Mouse (Mus musculus) lung, postnatal 0 days (tissue): ENCODE measurements around the gene Zranb2.

Experiments
- CTCF ChIP-seq: IDR thresholded peaks from 2 replicates; pipeline ENCODE4 v1.5.1; 2016; ENCODE audit warnings: antibody characterized with exemption, mild to moderate bottlenecking
- EP300 ChIP-seq: IDR thresholded peaks from 2 replicates; pipeline ENCODE4 v1.6.1; 2016; ENCODE audit warnings: antibody characterized with exemption, mild to moderate bottlenecking, control low read depth

DNA sequence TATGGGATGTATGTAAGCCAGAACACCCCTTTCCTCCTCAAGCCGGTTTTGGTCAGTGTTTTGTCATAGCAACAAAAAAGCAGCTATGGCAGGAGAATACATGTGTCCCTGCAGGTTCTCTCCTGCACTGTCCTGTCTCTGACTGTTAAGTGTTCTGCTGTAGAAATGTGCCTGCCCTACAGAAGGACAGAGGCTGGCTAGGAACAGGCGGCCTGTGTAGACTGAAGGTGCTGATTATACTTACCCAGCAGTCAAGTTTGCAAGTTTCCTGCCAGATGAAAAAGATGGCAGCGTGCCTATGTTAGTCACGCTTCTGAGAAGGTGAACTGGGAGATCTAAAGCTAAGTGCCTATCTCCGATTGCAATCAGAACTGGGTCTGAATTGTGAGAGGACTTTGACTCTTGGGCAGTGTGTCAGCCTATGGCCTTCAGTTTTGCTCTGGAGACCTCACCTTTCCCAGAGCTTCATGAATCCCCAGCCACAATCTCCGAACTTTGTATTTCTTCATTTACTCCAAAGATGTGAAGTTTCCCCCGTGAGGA lies 63.9 kb downstream of the Zranb2 start:
- TF ChIP-seq EP300 (no peak), CTCF (no peak)
